Mouse (Mus musculus) spleen, adult 2 months (tissue): ENCODE results near the gene Lrriq1.

Source experiments
- CTCF ChIP-seq: fragments of 200-500 bp; IDR thresholded peaks from 2 replicates; pipeline ENCODE4 v1.5.1; 2011; ENCODE audit warnings: mild to moderate bottlenecking, inconsistent platforms; ENCODE audit not compliant: insufficient read depth, insufficient read length, insufficient replicate concordance; ENCODE audit errors: extremely low read depth
- POLR2A ChIP-seq: fragments of 200-500 bp; IDR thresholded peaks from 2 replicates; pipeline ENCODE4 v1.6.1; 2011; ENCODE audit warnings: low read depth, low read length, inconsistent platforms

DNA sequence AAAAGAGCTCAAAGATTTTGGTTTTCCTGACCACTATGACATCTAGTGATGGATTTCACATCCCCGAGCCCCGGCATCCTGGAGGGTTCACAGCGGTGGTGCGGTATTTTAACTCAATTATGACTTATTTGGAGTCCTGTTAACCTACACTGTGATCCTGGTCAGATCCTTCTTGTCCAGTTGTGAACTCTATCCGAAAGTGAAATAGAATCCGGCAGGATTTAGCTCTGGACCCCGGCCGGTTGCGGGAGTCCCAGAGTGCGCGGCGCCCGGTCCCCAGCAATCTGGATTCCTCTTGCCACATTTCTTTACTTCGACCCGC, 208.2 kb downstream of the Lrriq1 start:
- no peak for TF ChIP-seq CTCF
- TF ChIP-seq POLR2A, result no peak
